Mouse (Mus musculus) regulatory T cell (primary cell): ENCODE data around the gene Barx2.

Experiments used
- in situ Hi-C: fragments of 300-600 bp; cut with MboI, MseI; formaldehyde crosslinking; loops from one replicate; pipeline ENCODE4 v1.15.1; 2025; ENCODE audit warnings: high pct_unique_total_duplicates

Gene Barx2

DNA sequence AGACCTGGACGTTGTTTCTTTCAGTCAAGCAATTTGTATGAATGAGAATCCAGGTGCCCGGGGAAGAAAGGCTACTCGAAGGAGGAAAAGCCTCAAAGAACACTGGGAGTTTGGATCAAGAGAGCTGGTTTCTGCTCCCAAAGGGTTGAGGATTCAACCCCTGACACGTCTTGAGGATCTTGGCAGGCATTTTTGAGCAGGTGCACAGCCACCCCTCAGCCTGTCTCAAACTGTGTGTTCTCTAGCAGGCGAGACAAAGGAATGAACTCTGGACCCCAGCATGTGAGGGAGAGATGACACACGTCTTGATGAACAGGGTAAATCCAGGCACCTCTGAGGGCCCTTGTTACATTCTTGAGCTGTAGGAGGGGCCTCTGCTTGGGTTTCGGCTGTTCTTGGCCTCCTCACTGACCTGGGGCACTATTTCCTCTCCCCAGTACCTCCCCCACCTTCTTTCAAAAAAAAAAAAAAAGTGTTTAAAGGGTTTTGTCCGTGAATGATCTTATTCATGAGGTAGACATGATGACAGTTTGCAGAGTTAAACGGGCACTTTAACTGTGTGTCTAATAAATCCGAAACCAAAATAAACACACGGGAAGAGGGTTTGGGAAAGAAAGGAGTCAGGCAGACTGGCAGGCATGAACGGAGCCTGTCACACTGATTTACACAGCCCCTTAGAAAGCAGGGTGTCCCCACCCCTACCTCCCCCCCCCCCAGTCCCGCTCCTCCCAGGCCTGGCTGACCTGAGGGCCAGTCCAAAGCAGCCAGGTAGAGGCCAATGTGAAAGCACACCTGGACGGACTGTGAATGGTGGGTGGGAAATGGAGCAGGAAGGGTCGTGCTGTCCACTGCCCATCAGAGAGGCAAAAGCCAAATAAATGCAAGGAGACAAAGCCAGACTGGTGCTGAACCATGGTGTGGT, 73.9 kb downstream of the Barx2 start:
- in situ Hi-C loops = no loop called here

DNA sequence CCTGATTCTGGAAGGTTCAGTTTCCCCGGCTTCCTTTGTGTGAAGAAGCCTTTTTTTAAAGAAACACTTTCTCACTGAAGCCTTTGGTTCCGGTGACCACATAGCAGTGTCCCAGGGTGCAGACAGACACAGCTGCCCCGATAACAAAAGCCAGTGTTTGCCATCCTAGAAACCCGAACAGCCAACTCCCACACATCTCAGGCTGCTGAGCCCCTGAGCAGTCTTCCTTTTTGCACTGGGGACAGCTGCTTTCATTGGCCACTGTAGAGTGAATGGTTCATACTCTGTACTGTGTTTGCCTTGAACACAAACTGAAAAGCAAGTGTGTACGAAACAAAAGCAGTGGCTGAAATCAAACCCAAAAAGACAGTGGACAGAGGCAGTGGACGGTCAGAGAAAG, 75.2 kb downstream of the Barx2 start:
- in situ Hi-C loops = no loop called here

DNA sequence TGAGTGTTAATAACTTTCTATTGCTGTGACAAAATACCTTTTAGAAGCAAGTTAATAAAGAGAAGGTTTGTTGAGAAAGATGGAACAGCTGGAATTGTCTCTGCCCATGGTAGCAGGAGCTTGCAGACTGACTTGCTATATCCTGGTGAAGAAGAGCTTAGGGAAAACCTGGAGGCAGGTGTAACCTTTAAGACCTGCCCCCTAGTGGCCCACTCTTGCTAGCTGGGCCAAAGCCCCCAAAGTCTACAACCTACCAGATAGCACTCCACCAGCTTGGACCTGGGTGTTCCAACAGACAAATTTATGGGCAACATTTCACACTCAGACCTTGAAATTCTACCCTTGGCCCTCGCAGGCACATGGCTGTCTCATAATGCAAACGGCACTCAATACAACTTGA, 104.5 kb downstream of the Barx2 start:
- in situ Hi-C loops = no loop called here

DNA sequence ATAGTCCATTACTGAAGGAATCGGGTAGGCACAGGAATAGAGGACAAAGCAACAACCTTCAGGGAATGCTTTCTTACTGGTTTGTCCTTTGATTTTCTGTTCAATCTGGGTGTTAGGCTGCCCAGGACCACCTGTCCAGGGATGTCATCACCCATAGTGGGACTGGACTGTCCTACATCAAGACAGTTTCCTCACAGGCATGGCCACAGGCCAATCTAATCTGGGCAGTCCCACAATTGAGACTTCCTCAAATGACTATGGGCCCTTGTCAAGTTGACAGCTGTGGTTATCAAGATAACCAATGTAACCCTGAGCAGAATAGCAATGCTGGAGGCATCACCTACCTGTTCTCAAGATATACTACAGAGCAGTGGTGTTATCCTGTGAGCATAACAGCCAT, 110.6 kb downstream of the Barx2 start:
- in situ Hi-C loops = no loop called here
